ENCODE assay signal across 9 mouse cellular contexts in the genomic region with DNA sequence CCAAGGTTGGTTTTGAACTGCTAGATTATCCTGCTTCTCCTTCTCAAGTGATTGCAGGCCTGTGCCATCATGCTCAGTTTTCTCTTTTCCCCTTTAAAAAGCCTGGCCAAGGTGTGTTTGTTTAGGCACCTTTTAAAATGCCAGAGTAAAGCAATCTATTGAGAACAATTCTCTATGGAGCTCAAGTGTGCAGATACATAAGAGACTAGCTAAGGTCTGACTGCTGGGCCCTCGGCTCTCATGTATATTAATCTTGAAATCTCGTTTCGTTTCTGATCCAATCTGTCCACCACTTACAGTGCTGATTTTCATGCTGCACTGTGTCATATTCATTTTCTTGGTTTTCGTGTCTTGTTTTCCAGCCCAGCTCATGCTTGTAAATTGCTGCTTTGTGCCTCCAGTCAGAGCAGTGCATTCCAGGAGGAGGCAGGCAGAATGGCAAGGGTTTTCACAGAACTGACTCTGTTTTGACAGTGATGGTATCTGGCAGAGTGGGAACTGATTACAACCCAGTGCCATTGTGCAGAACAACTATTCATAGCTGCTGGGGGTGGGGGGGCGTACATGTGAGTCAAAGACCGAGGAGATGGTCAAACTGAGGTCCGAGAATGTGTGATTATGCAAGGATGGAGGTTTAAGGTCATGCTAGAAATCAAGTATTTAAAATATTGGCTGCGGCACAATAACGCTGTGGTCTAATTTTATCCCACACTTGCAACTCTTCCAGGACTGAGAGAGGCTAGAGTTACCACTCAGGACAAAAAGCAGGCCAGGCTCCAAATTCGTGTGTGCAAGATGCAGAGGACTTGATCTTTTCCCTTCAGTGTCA.
DNase-seq lines count a peak whose midpoint lies in the region; ATAC-seq and TF ChIP-seq lines count a peak whose summit lies in the region.
"Had no signal": no experiment of that assay in that cellular context is flagged by ENCODE, and none has a peak within 500 bp of the region (broad histone marks: within the 10 kb centered on the region; RNA-seq: fewer than 3 reads in every experiment).

No protein-coding gene starts in this region.

- no peak for TF ChIP-seq CTCF in thymus, adult 2 months (IDR thresholded peaks at IDR 0.05; ENCODE audit: borderline replicate concordance, control insufficient read depth, extremely low read depth, insufficient read depth, low read length, poor library complexity)

- no peak for TF ChIP-seq POLR2A in thymus, adult 2 months (IDR thresholded peaks at IDR 0.05; ENCODE audit: control insufficient read depth, extremely low read depth, insufficient read depth, low read length, poor library complexity)

- no peaks in the 10 kb centered on the region for H3K36me3 ChIP-seq in hindbrain, embryonic 13.5 days
- no peaks in the 10 kb centered on the region for H3K36me3 ChIP-seq in hindbrain, embryonic 11.5 days (ENCODE audit: control insufficient read depth, insufficient read depth, low read length)
- no peaks in the 10 kb centered on the region for H3K36me3 ChIP-seq in embryonic facial prominence, embryonic 12.5 days
- no peaks in the 10 kb centered on the region for H3K36me3 ChIP-seq in thymus, adult 2 months (ENCODE audit: control insufficient read depth, insufficient read depth, low read length)
- H3K36me3 ChIP-seq: neural tube, embryonic 12.5 days had no signal

- H3K9me3 ChIP-seq in hindbrain, embryonic 13.5 days, result peaks cover 9% of the 10 kb centered on the region; the same call in 1 of the 2 replicates
- H3K9me3 ChIP-seq in hindbrain, embryonic 11.5 days (ENCODE audit: control insufficient read depth, low read length), result no peaks in the 10 kb centered on the region
- 0 out of 2 replicates have a peak, but pooled peaks cover 6% of the 10 kb centered on the region for H3K9me3 ChIP-seq in embryonic facial prominence, embryonic 12.5 days

- intact Hi-C loops in heart, postnatal 10 days (cut with DNase I), result no loop called here

- H3K9ac ChIP-seq in hindbrain, embryonic 13.5 days, result no peak overlapping the region
- no peak overlapping the region for H3K9ac ChIP-seq in hindbrain, embryonic 11.5 days (ENCODE audit: low read depth, low read length)
- no peak overlapping the region for H3K9ac ChIP-seq in embryonic facial prominence, embryonic 12.5 days
- H3K9ac ChIP-seq: neural tube, embryonic 12.5 days had no signal

- H3K4me1 ChIP-seq in hindbrain, embryonic 13.5 days (replicated peaks), result 0 out of 2 replicates have a peak, but pooled peaks cover 3% of the 10 kb centered on the region
- H3K4me1 ChIP-seq in hindbrain, embryonic 11.5 days (replicated peaks; ENCODE audit: control insufficient read depth, insufficient read depth, low read length), result no peaks in the 10 kb centered on the region
- no peaks in the 10 kb centered on the region; the same call in 1 of the 2 replicates for H3K4me1 ChIP-seq in embryonic facial prominence, embryonic 12.5 days
- no peaks in the 10 kb centered on the region for H3K4me1 ChIP-seq in thymus, adult 2 months (replicated peaks; ENCODE audit: control insufficient read depth, insufficient read depth, low read length)
- H3K4me1 ChIP-seq: neural tube, embryonic 12.5 days had no signal

- no peak overlapping the region for H3K4me2 ChIP-seq in hindbrain, embryonic 13.5 days
- H3K4me2 ChIP-seq in hindbrain, embryonic 11.5 days (replicated peaks; ENCODE audit: low read depth, low read length), result no peak overlapping the region
- no peak overlapping the region for H3K4me2 ChIP-seq in embryonic facial prominence, embryonic 12.5 days (replicated peaks)
- H3K4me2 ChIP-seq: neural tube, embryonic 12.5 days had no signal

- ATAC-seq in hindbrain, embryonic 13.5 days (ENCODE audit: low FRiP score), result no peak
- ATAC-seq in hindbrain, embryonic 11.5 days (ENCODE audit: low FRiP score), result no peak
- peak; percentile 62; the same call in 1 of the 2 replicates for ATAC-seq in embryonic facial prominence, embryonic 12.5 days (ENCODE audit: insufficient number of reproducible peaks, insufficient read depth, low FRiP score, low TSS enrichment)

- no peak for DNase-seq in hindbrain, embryonic 11.5 days (ENCODE audit: low spot score)
- peak; percentile 45 to 53 for DNase-seq in heart, postnatal 10 days
- DNase-seq in lung, postnatal 10 days, result peak; percentile 22
- DNase-seq in thymus, adult 2 months, result no peak
- no peak for DNase-seq in thymus, postnatal 10 days (ENCODE audit: low spot score in 2 of 2)
- DNase-seq in ovary, postnatal 14 days (ENCODE audit: low spot score), result no peak

- H3K27me3 ChIP-seq in hindbrain, embryonic 13.5 days, result no peaks in the 10 kb centered on the region
- no peaks in the 10 kb centered on the region for H3K27me3 ChIP-seq in hindbrain, embryonic 11.5 days (ENCODE audit: control insufficient read depth, insufficient read depth, low read length)
- H3K27me3 ChIP-seq in embryonic facial prominence, embryonic 12.5 days, result no peaks in the 10 kb centered on the region
- H3K27me3 ChIP-seq in thymus, adult 2 months (ENCODE audit: control insufficient read depth, insufficient read depth, low read length), result no peaks in the 10 kb centered on the region
- H3K27me3 ChIP-seq: neural tube, embryonic 12.5 days had no signal

- peak overlapping the region; percentile 37; the same call in 1 of the 2 replicates for H3K27ac ChIP-seq in hindbrain, embryonic 13.5 days
- H3K27ac ChIP-seq in hindbrain, embryonic 11.5 days (ENCODE audit: low read depth, low read length), result no peak overlapping the region
- H3K27ac ChIP-seq in embryonic facial prominence, embryonic 12.5 days, result peak overlapping the region; percentile 26; the same call in 1 of the 2 replicates
- H3K27ac ChIP-seq in thymus, adult 2 months (ENCODE audit: control insufficient read depth, insufficient read depth, low read length), result no peak overlapping the region
- H3K27ac ChIP-seq: neural tube, embryonic 12.5 days had no signal

- 59% methylated on average over 10 of the region's 10 CpGs for WGBS in hindbrain, embryonic 13.5 days
- 73% methylated on average over 10 of the region's 10 CpGs for WGBS in hindbrain, embryonic 11.5 days
- WGBS in embryonic facial prominence, embryonic 12.5 days, result 44% methylated on average over 10 of the region's 10 CpGs
- 86% methylated on average over 10 of the region's 10 CpGs for WGBS in thymus, adult 2 months

- no peak overlapping the region for H3K4me3 ChIP-seq in hindbrain, embryonic 13.5 days
- no peak overlapping the region for H3K4me3 ChIP-seq in hindbrain, embryonic 11.5 days (ENCODE audit: low read depth, low read length)
- no peak overlapping the region for H3K4me3 ChIP-seq in embryonic facial prominence, embryonic 12.5 days
- no peak overlapping the region for H3K4me3 ChIP-seq in thymus, adult 2 months (ENCODE audit: control insufficient read depth, insufficient read depth, low read length)
- H3K4me3 ChIP-seq: neural tube, embryonic 12.5 days had no signal

Comparison
In these comparisons a context has a peak if more than half of its experiments do, and no peak if none do; other contexts are left out.
1. H3K27ac ChIP-seq: peak in hindbrain, embryonic 13.5 days (single experiment) and embryonic facial prominence, embryonic 12.5 days (single experiment); none in hindbrain, embryonic 11.5 days (single experiment) and thymus, adult 2 months (single experiment).
2. DNase-seq: peak in heart, postnatal 10 days (2 of 2) and lung, postnatal 10 days (single experiment); none in hindbrain, embryonic 11.5 days (single experiment), thymus, adult 2 months (single experiment), thymus, postnatal 10 days (0 of 2) and ovary, postnatal 14 days (single experiment).